Mouse (Mus musculus) embryonic facial prominence, embryonic 10.5 days (tissue): ENCODE results near the gene Ticam1. TPM values are rescaled to one million over a fixed set of nuclear protein-coding genes. Genes with fewer than 3 reads are reported as not detected.

Experiments
- DNase-seq: peaks from one replicate; pipeline ENCODE4 v3.0.0-alpha.2; 2017; ENCODE audit warnings: low spot score
- H3K27ac ChIP-seq: fragments of 300-500 bp; sonication (generic); replicated peaks from 2 replicates; pipeline ENCODE4 v1.5.1; 2016; ENCODE audit warnings: mild to moderate bottlenecking
- H3K27me3 ChIP-seq: fragments of 300-500 bp; sonication (generic); replicated peaks from 2 replicates; pipeline ENCODE4 v1.6.1; 2016; ENCODE audit warnings: low read depth, mild to moderate bottlenecking; ENCODE audit not compliant: poor library complexity, severe bottlenecking
- H3K36me3 ChIP-seq: fragments of 300-500 bp; sonication (generic); replicated peaks from 2 replicates; pipeline ENCODE4 v1.6.1; 2016; ENCODE audit warnings: mild to moderate bottlenecking, moderate library complexity
- H3K4me1 ChIP-seq: fragments of 300-500 bp; sonication (generic); 2 replicates; pipeline ENCODE4 v1.6.1; 2016
- H3K4me3 ChIP-seq: fragments of 300-500 bp; sonication (generic); 2 replicates; pipeline ENCODE4 v1.5.1; 2016; ENCODE audit warnings: mild to moderate bottlenecking, moderate library complexity
- H3K9me3 ChIP-seq: fragments of 300-500 bp; sonication (generic); 2 replicates; pipeline ENCODE4 v1.6.1; 2016; ENCODE audit warnings: mild to moderate bottlenecking
- WGBS: fragments of 180-500 bp; shearing (Covaris S2); methylation state at CpG from one replicate; pipeline ENCODE4 v1.1.7; 2016; 5-methylcytosine and 5-hydroxymethylcytosine counted together
- polyA plus RNA-seq: library from polyadenylated mRNA; unstranded; fragments of >200 nt; fragmentation: Nextera tagmentation; extraction: Ambion mirVana; gene quantifications from 2 replicates; pipeline ENCODE4 v1.2.1, GENCODE M21; 2016

Ticam1 gene
- polyA plus RNA-seq, 1 experiment from 2014 or later = 3.7 TPM

GRCm38 (mm10) chr17:56302363-56302996 is 25.9 kb upstream of the Ticam1 start:
- WGBS = 33% methylated on average over 13 of the region's 13 CpGs
- H3K4me3 ChIP-seq = peak overlapping the region; percentile 91
- H3K36me3 ChIP-seq = peaks cover 28% of the 10 kb centered on the region
- H3K4me1 ChIP-seq = peaks cover 46% of the 10 kb centered on the region
- H3K9me3 ChIP-seq = no peaks in the 10 kb centered on the region
- peak overlapping the region; percentile 98 for H3K27ac ChIP-seq
- no peaks in the 10 kb centered on the region for H3K27me3 ChIP-seq
- DNase-seq = peak; percentile 75

GRCm38 (mm10) chr17:56300186-56300585 is 23.6 kb upstream of the Ticam1 start, which contains the start of gene Arrdc5:
TSS of gene Arrdc5 (minus strand) at chr17:56300286.
- DNase-seq = no peak
- H3K9me3 ChIP-seq = no peaks in the 10 kb centered on the region
- H3K4me3 ChIP-seq = no peak within 1 kb of the TSS
- H3K27me3 ChIP-seq = no peaks in the 10 kb centered on the region
- 91% methylated on average over 9 of the region's 9 CpGs for WGBS
- H3K4me1 ChIP-seq = peaks cover 25% of the 10 kb centered on the region
- H3K27ac ChIP-seq = no peak within 1 kb of the TSS
- peaks cover 5% of the 10 kb centered on the region for H3K36me3 ChIP-seq

GRCm38 (mm10) chr17:56298238-56298637 is 21.7 kb upstream of the Ticam1 start:
- WGBS = 100% methylated on average over 1 of the region's 1 CpGs
- Histone ChIP-seq H3K27ac (no peak overlapping the region), H3K27me3 (no peaks in the 10 kb centered on the region), H3K36me3 (no peaks in the 10 kb centered on the region), H3K4me3 (no peak overlapping the region), H3K4me1 (peaks cover 14% of the 10 kb centered on the region), H3K9me3 (no peaks in the 10 kb centered on the region)
- no peak for DNase-seq

GRCm38 (mm10) chr17:56296201-56296600 is 19.6 kb upstream of the Ticam1 start:
- no peak for DNase-seq
- 76% methylated on average over 1 of the region's 1 CpGs for WGBS
- Histone ChIP-seq H3K4me3 (no peak overlapping the region), H3K36me3 (no peaks in the 10 kb centered on the region), H3K9me3 (no peaks in the 10 kb centered on the region), H3K4me1 (peaks cover 15% of the 10 kb centered on the region), H3K27me3 (no peaks in the 10 kb centered on the region), H3K27ac (no peak overlapping the region)

- no peaks in the 10 kb centered on the region for H3K36me3 ChIP-seq
- no peaks in the 10 kb centered on the region for H3K9me3 ChIP-seq
- no peaks in the 10 kb centered on the region for H3K27me3 ChIP-seq
- H3K4me1 ChIP-seq = peaks cover 34% of the 10 kb centered on the region
- no peak overlapping the region for H3K27ac ChIP-seq
- 92% methylated on average over 19 of the region's 19 CpGs for WGBS
- DNase-seq = no peak
- H3K4me3 ChIP-seq = no peak overlapping the region
Observed at GRCm38 (mm10) chr17:56294241-56294640, 17.7 kb upstream of the Ticam1 start.

- Histone ChIP-seq H3K4me1 (peaks cover 44% of the 10 kb centered on the region), H3K27me3 (no peaks in the 10 kb centered on the region), H3K36me3 (no peaks in the 10 kb centered on the region), H3K4me3 (no peak overlapping the region), H3K9me3 (no peaks in the 10 kb centered on the region), H3K27ac (no peak overlapping the region)
- 69% methylated on average over 1 of the region's 1 CpGs for WGBS
- no peak for DNase-seq
Observed at GRCm38 (mm10) chr17:56293291-56293690, 16.7 kb upstream of the Ticam1 start.

GRCm38 (mm10) chr17:56292531-56293222 is 16.1 kb upstream of the Ticam1 start, which contains the start of gene Plin3:
TSS of gene Plin3 (minus strand) at chr17:56292873.
- Histone ChIP-seq H3K4me1 (peaks cover 50% of the 10 kb centered on the region), H3K36me3 (no peaks in the 10 kb centered on the region), H3K9me3 (no peaks in the 10 kb centered on the region), H3K27ac (peak within 1 kb of the TSS; percentile 92), H3K4me3 (peak within 1 kb of the TSS; percentile 11; the same call in 1 of the 2 replicates), H3K27me3 (no peaks in the 10 kb centered on the region)
- 89% methylated on average over 4 of the region's 4 CpGs for WGBS
- no peak for DNase-seq

GRCm38 (mm10) chr17:56291826-56292475 is 15.4 kb upstream of the Ticam1 start:
- peak overlapping the region; percentile 92 for H3K27ac ChIP-seq
- 69% methylated on average over 7 of the region's 7 CpGs for WGBS
- H3K4me1 ChIP-seq = peaks cover 51% of the 10 kb centered on the region
- H3K27me3 ChIP-seq = no peaks in the 10 kb centered on the region
- DNase-seq = no peak
- H3K36me3 ChIP-seq = peaks cover 1% of the 10 kb centered on the region
- H3K9me3 ChIP-seq = no peaks in the 10 kb centered on the region
- H3K4me3 ChIP-seq = peak overlapping the region; percentile 68; the same call in 1 of the 2 replicates

GRCm38 (mm10) chr17:56291171-56291511 is 14.6 kb upstream of the Ticam1 start:
- Histone ChIP-seq H3K36me3 (peaks cover 9% of the 10 kb centered on the region), H3K9me3 (no peaks in the 10 kb centered on the region), H3K4me3 (peak overlapping the region; percentile 68), H3K27ac (peak overlapping the region; percentile 92), H3K27me3 (no peaks in the 10 kb centered on the region), H3K4me1 (peaks cover 51% of the 10 kb centered on the region)
- peak; percentile 94 for DNase-seq
- under 1% methylated on average over 16 of the region's 16 CpGs for WGBS

- peaks cover 51% of the 10 kb centered on the region for H3K4me1 ChIP-seq
- peak overlapping the region; percentile 92 for H3K27ac ChIP-seq
- no peaks in the 10 kb centered on the region for H3K9me3 ChIP-seq
- 2% methylated on average over 17 of the region's 17 CpGs for WGBS
- peak; percentile 96 for DNase-seq
- peak overlapping the region; percentile 68 for H3K4me3 ChIP-seq
- no peaks in the 10 kb centered on the region for H3K27me3 ChIP-seq
- peaks cover 15% of the 10 kb centered on the region for H3K36me3 ChIP-seq
Observed at GRCm38 (mm10) chr17:56290388-56291170, 14.0 kb upstream of the Ticam1 start.

- H3K27me3 ChIP-seq = no peaks in the 10 kb centered on the region
- H3K4me3 ChIP-seq = peak overlapping the region; percentile 68
Observed at GRCm38 (mm10) chr17:56289371-56290331, 13.1 kb upstream of the Ticam1 start.

More at GRCm38 (mm10) chr17:56289371-56290331, 13.1 kb upstream of the Ticam1 start:
- Histone ChIP-seq H3K9me3 (no peaks in the 10 kb centered on the region), H3K4me1 (peaks cover 51% of the 10 kb centered on the region), H3K36me3 (peaks cover 24% of the 10 kb centered on the region), H3K27ac (peak overlapping the region; percentile 92)
- under 1% methylated on average over 23 of the region's 23 CpGs for WGBS
- peak; percentile 81 for DNase-seq
